Mouse (Mus musculus): ENCODE results near the gene Ghrhr.
A peak's percentile ranks its signal among the peaks of the same experiment; 100 is the strongest.

The Ghrhr gene

DNA sequence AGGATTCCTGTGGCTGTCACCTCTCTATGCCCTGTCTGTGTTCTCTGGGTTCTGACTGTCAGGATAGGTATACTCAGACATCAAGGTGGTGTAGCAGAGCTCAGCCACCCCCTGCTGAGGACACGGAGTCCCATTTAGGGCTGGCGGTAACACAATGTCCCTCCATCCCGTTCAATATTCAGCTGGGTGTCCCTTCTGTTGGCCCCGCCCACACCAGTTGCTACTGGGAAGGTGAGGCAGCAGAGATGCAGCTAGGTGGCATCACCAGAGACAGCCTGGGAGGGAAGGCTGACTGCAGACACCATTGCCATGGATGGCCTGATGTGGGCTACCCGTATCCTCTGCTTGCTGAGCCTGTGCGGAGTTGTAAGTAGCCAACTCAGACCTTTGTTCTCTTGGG lies at the start of gene Ghrhr:
Ghrhr (plus strand) TSS at position 220 of the 400 bp plus-strand sequence.
- DNase-seq, result no peak

DNA sequence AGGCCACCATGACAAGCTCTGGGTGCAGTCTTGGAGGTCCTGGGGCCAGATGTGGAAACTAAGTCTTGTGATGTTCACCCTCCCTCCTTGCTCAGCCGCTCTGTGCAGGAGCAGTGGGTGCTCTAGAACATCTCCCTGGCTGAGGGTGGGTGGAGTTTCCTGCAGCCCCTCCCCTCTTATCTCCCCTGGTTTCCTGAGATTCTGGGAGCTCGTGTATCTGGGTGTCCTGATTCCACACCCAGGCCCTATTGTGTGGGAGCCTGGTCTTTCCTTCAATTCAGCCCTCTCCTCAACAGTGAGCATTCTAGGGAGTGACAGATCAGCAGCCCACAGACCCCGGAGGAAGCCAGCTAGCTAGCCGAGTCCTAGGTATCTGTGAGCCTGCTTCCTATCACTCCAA lies 49.8 kb upstream of the Ghrhr start:
- no peak for DNase-seq

DNA sequence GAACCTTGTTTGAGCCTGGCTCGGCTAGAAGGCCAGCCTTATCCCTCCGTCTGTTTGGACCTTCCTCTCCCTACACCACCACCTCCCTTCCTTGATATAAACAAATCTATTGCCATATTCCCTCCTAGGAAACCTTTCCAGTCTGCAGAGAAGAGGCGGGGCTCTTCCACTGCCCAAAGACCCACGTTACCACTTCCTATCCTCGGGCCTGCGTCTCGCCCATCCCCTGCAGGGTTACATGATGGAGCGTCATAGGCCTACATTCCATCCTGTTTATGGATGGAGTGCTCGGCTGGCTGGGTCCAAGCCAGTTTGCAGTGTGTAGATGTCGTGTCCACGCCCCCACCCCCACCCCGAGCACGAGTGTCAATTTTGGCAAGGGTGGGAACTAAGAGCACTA lies 48.8 kb upstream of the Ghrhr start:
- no peak for DNase-seq

DNA sequence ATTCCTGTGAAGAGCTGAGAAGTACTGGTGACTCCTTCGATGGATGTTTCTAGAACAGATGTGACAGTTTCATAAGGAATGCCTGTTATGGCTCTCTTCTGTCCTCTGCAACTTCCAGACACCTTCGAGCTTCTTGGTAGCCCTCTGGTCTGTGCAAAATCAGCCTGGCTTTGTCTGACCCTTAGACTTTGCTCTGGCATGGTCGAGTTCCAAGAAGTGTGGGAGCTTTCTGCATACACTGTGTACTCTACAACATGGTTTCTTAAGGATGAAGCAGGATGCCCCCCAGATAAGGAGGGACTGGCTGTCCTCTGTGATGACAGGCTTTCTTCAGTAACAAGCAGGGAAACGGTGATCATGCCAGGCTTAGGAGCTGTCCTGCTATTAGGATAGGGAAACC lies 47.9 kb upstream of the Ghrhr start:
- DNase-seq, result no peak

DNA sequence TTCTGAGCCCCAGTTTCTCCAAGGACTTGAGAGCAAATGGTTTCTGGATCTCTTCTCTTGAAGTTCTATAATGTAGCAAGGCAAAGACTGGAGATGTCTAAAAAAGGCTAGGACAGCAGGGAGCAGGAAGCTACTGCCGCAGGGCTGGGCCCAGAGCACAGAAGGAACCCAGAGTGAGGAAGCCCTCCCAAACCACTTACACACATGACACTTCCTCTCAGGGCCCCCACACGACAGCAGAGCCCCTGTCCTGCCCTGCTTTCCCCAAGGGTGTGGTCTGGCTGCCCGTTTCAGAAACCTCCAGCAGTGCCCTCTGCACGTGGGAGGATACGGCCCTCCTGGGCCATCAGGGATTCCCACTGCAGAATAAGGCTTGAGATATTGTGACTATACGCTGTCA lies 44.8 kb upstream of the Ghrhr start:
- no peak for DNase-seq

DNA sequence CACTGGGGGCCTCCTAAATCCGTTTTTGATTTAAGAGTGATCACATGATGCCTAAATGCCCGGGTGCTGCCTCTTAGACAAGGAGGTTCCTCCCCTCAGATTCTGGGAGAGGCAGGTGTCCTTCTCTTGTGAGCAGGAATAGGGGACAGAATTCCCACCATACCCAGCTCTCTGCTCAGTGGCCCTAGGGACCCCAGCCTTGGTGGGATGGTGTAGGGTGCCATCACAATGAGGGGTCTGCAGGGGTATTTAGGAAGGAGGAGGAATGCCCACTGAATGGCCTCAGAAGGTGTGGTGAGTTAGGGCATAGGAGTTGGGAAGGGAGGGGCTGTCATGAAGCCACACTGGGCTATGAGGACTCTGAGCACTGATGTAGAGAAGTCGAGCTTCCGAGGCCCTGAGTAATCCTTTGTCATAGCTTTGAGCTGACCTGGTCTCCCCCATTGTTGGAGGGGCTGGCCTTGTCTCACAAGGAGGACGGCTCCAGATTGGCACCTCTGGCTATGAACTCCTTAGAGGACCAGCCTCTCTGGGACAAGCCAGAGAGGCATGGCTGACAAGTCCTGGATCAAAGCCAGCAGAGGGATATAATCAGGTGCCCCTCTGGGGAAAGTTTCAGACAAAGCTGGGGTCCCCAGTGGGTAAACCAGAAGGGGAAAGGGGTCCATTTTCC lies 43.9 kb upstream of the Ghrhr start:
- DNase-seq, result no peak

DNA sequence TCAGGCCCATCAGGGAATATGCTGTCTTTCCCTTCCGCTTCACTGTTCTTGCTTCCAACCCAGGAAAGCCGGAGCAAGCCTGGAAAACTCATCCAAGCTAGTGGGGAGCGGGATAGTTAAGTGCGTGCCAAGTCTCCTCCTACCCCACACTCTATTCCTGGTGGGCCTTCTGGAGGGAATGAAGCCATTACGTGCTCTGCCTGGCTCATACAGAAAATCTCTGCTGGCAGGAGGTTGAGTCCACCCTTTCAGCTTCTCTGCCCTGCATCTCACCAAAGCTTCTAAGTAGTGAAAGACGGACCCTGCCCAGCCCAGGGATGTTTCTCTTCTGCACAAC lies 43.4 kb upstream of the Ghrhr start:
- peak in 1 of 2 experiments; percentile 38 for DNase-seq

DNA sequence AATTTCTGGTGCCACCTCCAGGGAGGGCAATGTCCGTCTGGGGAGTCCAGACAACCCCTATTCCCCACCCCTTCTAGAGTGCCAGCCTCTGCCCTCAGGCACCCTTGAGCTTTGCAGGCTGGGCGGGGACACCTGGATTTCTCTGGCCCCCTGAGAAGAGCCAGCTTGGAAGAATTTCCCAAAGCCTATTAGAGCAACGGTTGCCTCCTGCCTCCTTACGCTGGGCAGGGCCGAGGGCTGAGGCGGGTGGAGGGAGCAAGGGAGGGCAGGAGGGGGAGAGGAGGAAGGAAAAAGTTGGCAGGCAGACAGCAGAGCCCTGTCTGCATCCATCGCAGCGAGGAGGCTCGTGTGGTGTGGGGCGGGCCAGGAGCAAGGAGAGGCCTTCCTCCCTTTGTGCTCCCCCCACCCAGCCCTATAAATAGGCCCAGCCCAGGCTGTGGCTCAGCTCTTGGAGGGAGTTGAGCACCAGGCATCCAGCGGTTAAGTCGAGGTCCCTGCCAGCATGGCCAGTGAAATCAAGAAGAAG lies 40.0 kb upstream of the Ghrhr start, which contains the start of gene Aqp1:
Aqp1 (plus strand) TSS at position 444 of the 526 bp plus-strand sequence.
- DNase-seq, result peak; percentile 65 to 74

DNA sequence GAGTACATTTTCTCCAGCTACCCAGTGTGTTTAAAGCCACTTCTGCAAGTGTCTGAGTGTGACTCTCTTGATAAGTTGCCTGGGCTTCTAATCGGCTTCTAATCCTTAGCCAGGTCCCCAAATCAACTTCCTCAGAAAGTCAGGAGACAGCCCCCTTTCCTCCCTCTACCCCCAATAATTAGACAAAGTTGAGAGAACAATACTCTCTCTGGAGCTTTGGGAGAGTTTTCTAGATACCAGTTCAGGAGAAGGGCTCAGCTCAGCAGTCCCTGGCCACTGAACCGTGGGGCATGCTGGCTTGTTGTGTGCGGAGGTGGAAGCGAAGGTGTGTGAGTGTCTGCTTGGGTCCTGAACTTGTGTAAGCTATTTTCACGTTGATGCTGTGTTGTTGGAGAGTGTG lies 38.9 kb upstream of the Ghrhr start:
- no peak for DNase-seq

DNA sequence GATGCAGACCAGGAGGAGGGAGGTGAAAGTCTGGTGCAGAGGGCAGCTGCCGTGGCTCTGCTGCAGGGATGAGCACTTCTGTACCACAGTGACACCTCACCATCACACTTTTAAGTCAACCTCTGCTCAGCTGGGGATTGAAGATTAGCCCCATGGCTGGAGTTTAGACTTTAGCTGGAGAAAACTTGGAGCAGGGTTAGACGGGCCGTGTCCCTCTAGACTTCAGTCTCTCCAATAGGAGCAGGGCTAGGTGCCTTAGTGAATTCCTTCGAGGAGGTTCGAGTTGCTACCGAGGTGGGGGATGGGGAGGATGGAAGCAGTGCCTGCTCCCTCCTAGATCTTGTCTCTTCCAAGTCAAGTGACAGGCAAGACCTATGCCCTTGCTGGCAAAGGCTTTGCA lies 38.0 kb upstream of the Ghrhr start:
- DNase-seq, result no peak

DNA sequence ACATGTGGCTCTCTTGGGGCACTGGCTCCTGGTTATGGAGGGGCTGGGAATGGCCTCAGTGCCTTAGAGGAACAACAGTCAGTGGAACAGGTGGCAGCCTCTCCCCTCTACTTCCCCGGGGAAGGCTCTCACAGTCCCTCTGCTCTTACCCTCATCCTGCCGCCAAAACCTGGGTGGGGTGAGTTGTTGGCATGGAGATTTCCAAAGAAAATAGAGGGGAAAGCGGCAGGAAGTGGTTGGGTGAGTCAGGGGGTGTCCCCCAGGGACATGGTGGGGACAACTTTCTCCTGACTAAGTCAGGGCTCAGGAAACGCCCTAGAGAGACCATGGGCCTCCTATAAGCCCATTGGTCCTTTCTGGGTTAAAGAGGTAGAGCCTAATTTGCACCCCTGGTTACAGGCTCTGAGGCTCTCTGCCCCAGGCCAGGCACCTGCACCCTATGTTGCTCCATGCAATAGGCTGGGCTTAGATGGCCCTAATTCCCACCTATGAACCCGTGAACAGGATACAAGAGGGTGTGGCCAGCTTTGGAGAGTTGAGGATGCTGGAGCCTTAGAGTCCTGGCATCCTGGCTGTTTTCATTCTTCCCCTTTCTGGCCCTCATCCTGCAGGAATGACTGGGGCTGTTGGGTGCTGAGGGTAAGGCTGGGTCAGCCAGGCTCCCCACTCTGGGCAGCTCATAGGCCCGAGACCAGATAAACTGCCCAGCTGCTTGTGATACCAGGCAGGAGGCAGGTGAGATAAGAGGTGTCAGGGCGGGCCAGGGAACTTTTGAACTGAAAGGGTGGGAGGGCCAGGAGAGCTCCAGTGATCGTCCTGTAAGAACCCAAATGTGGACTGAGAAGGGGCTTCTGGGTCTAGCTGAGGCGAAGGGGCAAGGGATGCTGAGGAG lies 36.9 kb upstream of the Ghrhr start:
- no peak for DNase-seq

DNA sequence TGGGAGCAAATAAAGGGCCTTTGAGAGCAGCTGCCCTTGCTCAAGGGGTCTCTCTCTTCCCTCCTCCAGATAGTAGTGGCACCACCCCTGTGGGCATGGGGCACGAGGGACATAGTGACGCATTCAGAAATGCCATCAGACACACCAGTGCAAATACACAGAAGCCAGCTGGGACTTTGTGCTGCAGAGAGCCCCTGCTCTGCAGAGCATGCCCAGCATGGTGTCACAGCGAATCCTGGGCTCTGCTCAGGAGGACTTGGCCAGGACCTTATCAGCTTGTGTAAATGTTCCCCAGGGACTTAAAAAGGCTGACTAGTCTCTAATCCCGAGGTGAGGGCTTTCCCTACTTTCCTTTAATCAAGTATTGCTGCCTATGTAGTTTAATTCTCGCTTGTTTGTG lies 34.4 kb upstream of the Ghrhr start:
- DNase-seq, result no peak

DNA sequence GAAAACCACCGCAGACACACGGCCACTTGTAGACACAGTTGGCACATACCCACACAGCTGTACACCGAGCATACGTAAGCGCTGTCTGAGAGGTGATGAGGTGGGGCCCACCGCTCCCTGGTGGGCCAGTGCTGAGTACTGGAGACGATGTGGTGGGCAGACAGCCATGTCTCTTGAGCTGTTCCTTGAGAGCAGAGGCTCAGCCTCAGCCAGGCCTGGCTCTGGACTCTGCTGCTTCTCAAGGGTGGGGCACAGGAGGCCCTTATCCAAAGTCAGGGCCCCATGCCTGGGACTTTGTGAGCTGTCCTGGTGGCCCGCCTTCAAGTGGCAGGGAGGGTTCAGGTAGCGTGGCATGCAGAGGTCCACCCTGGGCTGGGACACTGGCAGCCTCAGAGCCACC lies 33.8 kb upstream of the Ghrhr start:
- no peak for DNase-seq

DNA sequence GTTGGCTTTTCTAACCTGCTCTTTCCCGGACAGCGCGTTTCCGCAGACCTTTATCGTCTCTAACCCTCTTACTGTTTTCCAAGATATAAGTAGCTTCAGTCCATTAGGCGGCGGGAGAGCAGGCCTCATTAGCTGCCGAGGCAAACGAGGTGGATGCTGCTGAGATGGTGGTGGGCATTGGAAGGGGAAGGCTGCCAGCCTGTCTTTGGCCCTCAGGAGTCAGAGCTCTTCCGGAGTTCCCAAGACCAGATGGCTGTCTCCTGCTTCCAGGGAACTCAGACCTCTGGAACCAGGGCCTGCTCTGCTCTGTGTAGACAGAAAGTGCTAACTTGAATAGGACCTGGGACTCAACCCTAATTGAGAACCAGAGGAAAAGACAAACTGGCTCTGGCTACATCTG lies 32.6 kb upstream of the Ghrhr start:
- peak; percentile 41 to 62 for DNase-seq

DNA sequence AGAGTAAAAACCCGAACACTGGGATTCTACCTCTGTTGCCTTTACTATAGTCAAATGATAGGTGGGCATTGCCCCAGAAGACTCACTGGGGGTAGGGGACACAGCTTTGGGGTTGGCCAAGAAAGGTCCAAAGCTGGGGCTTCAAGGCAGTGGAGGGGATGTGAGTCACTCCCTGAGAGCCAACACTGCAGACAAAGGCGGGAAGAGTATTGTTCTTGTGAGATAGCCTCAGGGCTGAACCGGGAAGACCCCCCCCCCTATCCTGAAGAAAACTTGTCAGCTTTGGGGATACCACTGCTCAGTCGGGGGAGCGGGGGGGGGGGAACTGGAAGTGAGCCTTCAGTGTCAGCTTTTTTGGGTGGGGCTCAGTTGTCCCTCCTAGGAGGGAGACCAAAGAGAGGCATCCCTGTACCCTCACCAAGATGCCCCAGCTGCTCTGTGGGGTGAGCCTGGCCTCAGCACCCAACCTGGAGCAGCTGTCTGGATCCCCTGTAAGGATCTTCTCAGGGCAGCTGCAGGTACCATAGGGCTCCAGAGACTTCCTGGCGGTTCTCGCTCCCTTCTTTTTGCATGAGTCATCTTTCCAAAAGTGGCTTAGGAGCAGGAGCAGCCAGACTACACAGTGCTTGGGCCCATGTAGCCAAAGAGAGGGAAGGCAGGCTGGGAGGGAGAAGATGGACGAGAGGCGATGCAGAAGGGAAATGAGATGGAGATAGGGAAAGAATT lies 31.6 kb upstream of the Ghrhr start:
- no peak for DNase-seq

DNA sequence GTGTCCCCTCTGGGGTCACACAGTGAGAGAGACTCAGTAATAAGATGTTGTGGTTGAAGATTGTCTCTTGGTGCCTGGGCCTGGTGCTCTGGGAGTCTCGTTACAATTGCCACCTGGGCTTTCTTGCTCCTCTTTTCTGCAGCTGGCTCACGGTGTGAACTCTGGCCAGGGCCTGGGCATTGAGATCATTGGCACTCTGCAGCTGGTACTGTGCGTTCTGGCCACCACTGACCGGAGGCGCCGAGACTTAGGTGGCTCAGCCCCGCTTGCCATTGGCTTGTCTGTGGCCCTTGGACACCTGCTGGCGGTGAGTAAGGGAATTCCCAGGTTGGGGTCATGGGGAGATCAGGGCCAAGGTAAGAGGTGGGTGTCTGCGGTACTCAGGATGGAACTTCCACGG lies 30.8 kb upstream of the Ghrhr start:
- no peak for DNase-seq

DNA sequence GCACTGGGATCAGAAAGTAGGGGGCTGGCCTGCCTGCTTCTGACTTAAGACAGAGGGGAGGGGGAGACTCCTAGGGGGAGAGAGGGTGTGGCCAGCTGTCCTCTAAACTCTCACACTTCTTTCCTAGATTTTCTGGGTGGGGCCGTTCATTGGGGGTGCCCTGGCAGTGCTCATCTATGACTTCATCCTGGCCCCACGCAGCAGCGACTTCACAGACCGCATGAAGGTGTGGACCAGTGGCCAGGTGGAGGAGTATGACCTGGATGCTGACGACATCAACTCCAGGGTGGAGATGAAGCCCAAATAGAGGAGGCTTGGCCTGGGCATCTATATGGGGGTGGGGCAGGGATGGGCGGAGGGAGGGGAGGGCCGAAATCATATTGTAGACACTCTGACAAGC lies 29.6 kb upstream of the Ghrhr start:
- DNase-seq, result no peak

DNA sequence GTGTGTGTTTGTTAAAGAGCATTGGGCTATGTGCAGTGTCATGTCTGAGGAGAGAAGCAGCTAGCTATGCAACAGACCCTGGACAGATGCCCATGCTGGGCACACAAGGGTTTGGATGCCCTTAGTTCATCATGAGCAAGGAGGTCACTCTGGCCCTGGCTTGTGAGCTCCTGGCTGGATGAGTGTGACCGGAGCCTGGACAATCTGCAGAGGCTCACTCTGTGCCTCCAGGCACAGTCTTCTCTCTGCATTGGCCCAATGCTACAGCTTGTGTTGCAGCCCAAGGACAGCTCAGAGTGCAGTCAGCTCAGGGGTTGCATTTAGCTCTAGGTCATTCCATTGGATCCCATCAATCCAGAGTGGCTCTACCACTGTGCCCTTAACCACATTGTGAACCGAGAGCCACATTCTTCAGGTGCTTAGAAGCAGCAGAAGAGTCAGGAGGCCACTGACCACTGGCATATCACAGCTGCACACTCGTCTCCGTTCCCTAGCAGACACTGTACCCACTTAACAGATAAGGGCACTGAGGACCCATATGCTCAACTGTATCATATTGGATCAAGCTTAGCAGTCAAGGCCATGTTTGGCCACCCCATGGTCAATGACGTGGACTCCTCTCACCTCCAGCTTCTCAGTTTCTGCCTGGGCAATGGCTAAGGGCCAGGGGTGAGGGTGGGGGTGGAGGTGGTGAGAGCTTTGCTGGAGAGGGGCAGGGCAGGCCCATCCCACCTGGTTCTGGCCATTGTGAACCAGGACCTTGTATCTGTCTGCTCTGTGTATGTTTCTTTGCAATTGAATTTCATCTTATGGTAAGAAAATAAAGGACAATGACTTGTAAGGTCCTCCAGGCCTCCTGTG lies 28.2 kb upstream of the Ghrhr start:
- DNase-seq, result no peak

DNA sequence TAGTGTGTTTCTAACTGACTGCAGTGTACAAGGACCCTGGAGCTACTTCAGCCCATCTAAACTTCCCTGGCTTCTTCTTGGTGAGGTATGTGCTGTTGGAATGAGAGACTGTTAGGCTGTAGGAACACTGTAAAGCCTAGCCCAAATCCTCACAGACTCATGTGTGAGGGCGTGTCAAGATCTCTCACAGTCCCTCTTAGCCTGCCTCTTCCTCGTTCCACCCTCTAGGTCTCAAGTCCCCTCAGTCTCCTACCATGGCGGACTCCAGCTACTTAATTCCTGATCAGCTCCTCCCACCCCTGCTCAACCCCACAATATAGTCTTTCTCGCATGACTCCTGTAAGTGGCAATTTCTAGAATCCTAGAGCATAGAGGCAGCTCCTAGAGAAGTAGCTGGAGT lies 26.9 kb upstream of the Ghrhr start:
- DNase-seq, result no peak

DNA sequence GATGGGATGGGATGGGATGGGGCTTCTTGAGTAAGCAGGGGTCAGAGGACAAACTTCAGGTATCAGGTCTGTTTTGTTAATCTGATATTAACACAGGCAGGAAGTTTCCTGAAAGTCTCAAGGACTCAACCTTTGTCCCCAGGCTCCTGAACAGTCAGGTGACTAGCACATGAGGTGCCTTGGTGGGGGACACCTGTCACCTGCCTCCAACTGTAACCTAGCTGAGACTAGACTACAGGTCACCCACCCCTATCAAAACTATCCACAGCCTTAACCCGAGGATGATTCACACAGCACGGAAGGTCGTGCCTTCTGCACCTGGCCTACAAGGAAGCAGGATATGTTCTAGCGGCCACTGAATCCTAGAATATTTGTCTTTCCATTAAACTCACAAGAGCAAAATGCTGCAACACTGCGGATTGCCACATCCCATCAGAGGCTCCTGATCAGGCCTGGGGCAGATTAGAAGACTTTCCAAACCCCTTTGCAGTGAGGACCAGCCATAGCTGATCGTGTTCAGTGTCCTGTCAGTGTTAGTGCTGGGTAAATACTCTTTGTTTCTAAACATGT lies 25.6 kb upstream of the Ghrhr start:
- DNase-seq, result no peak

DNA sequence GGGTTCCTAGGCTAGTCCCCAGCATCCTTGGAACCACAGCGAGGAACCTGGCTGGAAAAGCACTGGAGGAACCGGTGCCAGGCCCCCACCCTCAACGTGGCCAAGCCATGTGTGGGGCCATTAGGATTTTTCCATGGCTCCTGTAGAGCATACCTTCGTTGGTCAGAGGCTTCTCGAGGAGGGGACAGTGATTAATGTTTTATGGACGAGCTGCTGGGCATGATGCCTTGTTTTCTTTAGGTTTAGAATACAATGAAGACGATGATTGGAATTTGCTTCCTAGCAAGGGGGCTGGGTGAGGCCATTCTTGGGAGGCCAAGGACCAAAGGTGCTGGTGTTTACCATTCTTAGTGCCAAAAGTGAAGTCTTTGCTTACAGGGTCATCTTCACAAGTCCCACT lies 24.4 kb upstream of the Ghrhr start:
- no peak for DNase-seq

All from cerebellum, postnatal 10 days (tissue).